Mouse (Mus musculus): ENCODE results near the gene Gm21973. TPM values are rescaled to one million over a fixed set of nuclear protein-coding genes. Genes with fewer than 3 reads are reported as not detected.

The Gm21973 gene
- polyA plus RNA-seq, 1 experiment from 2014 or later, result not detected

Other genes starting within 250 kb of the Gm21973 start
- gene Prlr, start 148.1 kb upstream of the Gm21973 start, polyA plus RNA-seq (2015; fragmentation: Nextera tagmentation; extraction: Ambion mirVana), result 4.5 and 5.4 TPM in 2 replicates
- 3.4 and 4.9 TPM in 2 replicates for gene Agxt2, start 33.2 kb downstream of the Gm21973 start, polyA plus RNA-seq (2015; fragmentation: Nextera tagmentation; extraction: Ambion mirVana)
- gene Dnajc21, start 145.1 kb downstream of the Gm21973 start, polyA plus RNA-seq (2015; fragmentation: Nextera tagmentation; extraction: Ambion mirVana), result 7.8 and 9.1 TPM in 2 replicates
- 92.1 and 93.4 TPM in 2 replicates for gene Brix1, start 160.6 kb downstream of the Gm21973 start, polyA plus RNA-seq (2015; fragmentation: Nextera tagmentation; extraction: Ambion mirVana)
- 26.8 and 33.7 TPM in 2 replicates for gene Rad1, start 160.6 kb downstream of the Gm21973 start, polyA plus RNA-seq (2015; fragmentation: Nextera tagmentation; extraction: Ambion mirVana)
- gene Ttc23l, start 233.3 kb downstream of the Gm21973 start, polyA plus RNA-seq (2015; fragmentation: Nextera tagmentation; extraction: Ambion mirVana), result not detected in 2 replicates

All from kidney, embryonic 16.5 days (tissue).